Mouse (Mus musculus) frontal cortex, adult (tissue): ENCODE results near the gene Mras.

Experiments
- ATAC-seq: cut with Nextera tagmentation; 2 replicates; pipeline ENCODE4 v1.9.2; 2017; ENCODE audit warnings: mild to moderate bottlenecking, moderate library complexity, mixed read lengths; ENCODE audit not compliant: low TSS enrichment

Mras gene

GRCm38 (mm10) chr9:99437031-99437764, at the start of gene Mras:
Mras (minus strand) TSS chr9:99437381.
- ATAC-seq, result peak; percentile 2; the same call in 1 of the 2 replicates

DNA sequence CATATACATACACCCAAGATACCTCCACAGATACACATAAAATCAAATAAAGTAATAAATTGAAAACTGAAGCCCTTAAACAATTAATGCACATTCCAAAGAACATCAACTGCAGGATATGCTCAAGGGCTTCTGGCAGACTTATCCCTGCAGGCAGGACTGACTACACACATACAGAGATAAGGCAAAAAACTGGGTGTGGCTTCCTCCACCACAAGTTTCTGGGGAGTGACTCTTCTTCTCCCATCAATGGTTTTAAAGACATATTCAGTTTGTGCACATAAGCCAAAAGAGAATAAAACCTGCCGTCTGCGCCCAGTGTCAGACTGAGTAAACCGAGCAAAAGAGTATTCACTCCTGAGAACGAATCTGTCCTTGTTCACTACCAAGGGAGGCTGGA, 48.0 kb upstream of the Mras start:
- no peak for ATAC-seq

DNA sequence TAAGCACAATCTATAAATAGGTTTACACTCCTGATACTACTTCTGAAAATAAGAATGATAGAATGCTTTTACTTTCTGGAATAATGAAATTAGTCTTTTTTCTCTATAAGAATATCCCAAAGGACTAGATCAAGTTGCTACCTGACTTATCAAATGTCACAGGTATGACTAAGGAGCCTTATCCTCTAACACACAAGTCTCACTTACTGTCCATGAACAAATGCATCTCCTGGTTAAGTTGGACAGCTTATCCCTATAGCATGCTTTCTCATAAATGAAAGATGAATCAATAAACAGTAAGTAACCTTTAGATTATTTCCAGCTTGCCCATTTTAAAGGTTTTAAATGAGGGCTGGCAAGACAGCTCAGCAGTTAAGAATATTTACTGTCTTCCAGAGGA, 47.5 kb upstream of the Mras start:
- ATAC-seq, result no peak

DNA sequence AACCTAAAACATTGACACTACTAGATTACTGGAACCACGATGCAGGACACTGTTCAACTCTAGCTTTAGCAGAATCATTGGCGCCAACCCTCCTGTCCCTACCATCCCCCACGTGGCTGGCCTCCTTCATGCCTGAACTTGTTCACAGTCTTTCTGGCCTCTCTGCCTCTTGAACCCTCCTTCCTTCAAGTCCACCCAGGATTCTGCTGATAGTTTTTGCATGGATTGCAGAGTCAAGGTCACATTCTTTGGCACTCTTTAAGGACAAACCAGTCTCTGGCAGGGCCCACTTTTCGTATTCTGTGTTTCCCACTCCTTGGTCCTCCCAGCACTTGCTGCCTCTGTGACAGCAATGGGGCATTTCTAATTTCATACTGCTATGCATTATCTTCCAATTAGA, 46.0 kb upstream of the Mras start:
- no peak for ATAC-seq

- peak; percentile 74 for ATAC-seq
Measured at GRCm38 (mm10) chr9:99480764-99481163, 43.6 kb upstream of the Mras start.

GRCm38 (mm10) chr9:99479181-99479711, 42.1 kb upstream of the Mras start:
- ATAC-seq, result peak; percentile 80

GRCm38 (mm10) chr9:99471334-99471733, 34.2 kb upstream of the Mras start:
- no peak for ATAC-seq

DNA sequence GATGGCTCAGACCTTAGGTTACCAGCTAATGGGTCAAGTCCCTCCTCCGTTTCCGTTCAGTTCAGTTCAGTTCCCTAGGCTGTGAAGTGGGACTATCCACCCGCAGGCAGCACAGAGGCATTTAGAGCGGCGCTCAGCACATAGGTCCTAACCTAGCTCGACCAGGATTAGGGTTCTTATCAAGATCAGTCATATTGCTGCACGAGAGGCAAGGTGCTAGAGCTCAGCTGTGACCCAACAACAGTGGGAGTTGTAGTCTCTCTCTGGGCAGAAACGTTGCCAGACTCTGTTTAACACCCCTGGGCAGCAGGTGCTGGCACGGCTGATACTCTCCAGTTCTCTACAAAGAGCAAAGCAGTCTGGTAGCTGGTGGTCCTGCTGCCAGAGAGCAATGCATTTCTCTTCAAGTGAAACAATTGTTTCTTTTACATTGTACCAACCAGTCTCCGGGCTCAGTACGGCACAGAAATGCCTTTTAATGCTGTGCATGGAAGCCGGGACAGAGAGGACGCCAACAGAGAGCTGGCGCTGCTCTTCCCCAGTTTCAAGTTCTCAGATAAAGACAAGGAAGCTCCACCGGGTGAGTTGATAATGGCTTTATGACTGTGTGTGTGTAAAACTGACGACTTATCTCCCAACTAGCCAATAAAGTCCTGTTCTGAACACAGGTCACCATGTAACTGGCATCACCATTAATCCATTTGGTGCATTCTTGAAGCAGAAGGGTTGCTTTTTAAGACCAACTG, 33.3 kb upstream of the Mras start:
- ATAC-seq, result no peak

- no peak for ATAC-seq
Measured at GRCm38 (mm10) chr9:99469681-99470273, 32.6 kb upstream of the Mras start.

- no peak for ATAC-seq
Measured at GRCm38 (mm10) chr9:99468572-99468971, 31.4 kb upstream of the Mras start.

GRCm38 (mm10) chr9:99464876-99465275, 27.7 kb upstream of the Mras start:
- ATAC-seq, result no peak

DNA sequence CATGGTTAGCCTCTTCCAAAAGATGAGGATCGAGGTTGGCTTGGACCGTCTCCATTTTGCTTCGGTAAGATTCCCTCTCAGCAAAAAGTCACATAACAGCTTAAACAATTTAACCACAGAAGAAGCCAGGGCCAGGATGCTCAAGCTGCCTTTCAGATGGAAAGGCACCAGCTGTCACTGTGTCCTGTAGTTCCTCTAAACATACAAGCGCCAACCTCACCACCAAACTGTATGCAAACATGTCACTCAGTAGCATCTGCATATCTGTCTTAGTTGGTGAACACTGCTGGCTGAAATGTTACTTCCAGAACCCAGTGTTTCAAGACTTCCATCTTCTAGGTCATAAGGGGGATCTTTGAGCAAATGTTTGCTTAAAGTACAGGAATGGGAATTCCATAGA, 22.5 kb upstream of the Mras start:
- no peak for ATAC-seq

DNA sequence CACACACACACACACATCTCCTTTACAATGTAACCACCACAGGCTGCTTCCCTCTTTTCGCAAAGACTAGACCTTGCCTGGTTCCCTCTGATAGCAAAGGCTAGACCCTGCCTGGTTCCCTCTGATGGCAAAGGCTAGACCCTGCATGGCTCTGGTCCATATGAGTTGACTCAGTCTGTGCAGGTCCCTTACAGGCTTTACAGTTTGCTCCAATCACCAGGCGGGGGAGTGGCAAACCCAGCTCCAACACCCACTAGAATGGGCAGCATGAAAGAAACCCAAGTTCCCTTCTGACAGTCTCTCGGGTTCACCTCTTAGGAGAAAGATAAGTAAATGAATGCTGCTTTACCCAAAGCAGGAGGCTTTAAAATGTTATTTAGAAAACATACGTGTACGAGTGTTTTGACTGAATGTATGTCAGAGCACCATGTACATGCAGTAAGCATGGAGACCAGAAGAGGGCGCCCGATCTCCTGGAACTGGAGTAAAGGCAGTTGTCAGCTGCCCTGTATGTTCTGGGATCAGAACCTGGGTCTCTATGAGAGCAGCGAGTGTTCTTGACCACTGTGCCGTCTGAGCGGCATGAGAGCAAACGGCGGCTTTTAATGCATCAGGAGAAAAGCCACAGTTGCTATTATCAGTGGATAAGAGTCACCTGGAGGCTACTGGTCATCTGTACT, 21.5 kb upstream of the Mras start:
- ATAC-seq, result peak; percentile 55

GRCm38 (mm10) chr9:99454211-99454610, 17.0 kb upstream of the Mras start:
- no peak for ATAC-seq

DNA sequence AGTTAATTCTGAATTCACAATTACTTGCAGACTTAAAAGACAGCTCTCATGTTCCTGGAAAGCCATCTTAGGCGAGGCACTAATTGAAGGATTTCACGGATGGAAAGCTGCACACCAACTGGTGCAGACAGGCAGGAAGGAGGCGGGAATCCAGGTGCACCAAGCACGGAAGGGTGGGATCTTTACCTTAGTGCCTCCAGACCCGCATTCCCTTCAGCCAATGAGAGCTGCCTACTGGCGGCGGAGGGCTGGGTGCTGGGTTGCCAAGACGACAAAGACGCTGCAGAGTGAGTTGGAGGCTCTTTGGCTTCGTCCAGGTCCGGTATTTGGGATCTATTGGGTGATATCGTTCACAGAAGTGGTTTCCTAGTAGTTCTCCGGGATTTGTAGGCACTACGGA, 14.0 kb upstream of the Mras start, which contains the start of gene Nme9:
Nme9 (plus strand) TSS at position 315 of the 400 bp plus-strand sequence.
- 0 out of 2 replicates have a peak, but pooled peaks have one; percentile 24 for ATAC-seq

- ATAC-seq, result peak; percentile 90
Measured at GRCm38 (mm10) chr9:99449886-99450647, 12.9 kb upstream of the Mras start.

DNA sequence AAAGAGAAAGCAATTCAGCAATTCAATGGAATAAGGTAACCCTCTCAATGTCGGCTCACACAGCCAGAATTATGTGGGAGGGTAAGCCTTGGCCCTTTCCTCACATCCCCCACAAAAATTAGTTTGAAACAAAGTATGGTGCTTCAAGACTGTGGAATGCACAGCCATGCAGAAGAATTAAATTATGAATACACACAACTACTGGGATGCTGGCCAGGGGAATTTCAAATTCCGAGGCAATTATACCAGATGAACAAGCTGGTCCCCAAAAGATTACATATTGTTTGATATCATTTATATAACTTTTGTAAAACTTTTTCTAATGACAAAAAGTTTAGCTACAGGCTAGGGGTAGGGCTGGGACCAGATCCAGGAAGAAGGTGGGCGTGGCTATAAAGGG, 10.1 kb upstream of the Mras start:
- ATAC-seq, result no peak

DNA sequence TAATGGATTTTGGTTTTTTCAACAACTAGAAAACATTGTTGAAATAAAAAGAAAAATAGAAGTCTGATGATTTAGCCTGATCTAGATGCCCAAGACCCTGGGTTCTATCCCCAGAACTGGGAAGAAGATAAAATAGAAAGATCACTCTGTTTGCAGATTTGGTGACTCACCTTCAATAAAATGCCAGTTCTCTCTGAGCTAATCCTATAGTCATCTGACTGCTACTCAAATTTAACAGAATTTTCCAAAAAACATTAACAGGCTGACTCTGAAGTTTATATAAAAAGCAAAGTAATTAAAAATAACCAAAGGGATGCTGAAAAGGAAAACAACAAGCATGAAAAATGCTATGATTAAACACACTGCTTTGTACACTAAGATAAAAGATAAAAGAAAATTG, 9.1 kb upstream of the Mras start:
- ATAC-seq, result no peak

DNA sequence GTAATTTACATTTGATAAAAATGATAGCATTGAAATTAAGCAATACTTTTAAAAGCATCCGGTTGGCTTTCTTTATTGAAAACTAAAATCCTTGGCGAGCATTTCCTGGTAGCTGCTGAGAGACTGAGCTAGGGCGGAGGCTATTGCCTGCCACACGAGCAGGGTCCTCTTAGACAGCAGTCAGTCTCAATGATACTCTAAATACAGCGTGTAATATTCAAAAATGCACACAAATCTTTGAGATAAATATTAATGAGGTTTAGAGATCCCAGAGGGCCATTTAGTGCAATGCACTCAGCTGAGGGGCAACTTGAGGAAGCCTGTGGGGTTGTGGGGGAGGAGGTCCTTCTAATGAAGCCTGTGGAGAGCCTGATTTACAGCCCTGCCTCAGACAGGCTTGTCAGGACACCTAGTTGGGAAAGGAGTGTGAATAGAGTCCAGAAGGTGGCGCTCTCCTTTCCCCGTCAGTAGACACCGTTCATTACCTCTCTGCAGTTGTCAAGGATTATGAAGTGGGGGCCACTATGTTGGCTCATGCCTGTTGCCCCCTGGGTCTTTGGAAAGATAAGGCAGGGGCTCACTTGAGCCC, 7.5 kb upstream of the Mras start:
- ATAC-seq, result no peak

GRCm38 (mm10) chr9:99441647-99442433, 4.7 kb upstream of the Mras start:
- ATAC-seq, result no peak
